Mouse (Mus musculus): ENCODE results near the gene Tmem128.

Gene Tmem128

GRCm38 (mm10) chr5:38277936-38278600, 18.1 kb downstream of the Tmem128 start:
- DNase-seq = no peak

GRCm38 (mm10) chr5:38280075-38280474, 20.1 kb downstream of the Tmem128 start:
- no peak for DNase-seq

GRCm38 (mm10) chr5:38285724-38286123, 25.7 kb downstream of the Tmem128 start:
- no peak for DNase-seq

- DNase-seq = no peak
Observed at GRCm38 (mm10) chr5:38288476-38288875, 28.5 kb downstream of the Tmem128 start.

GRCm38 (mm10) chr5:38301761-38302411, 41.9 kb downstream of the Tmem128 start:
- DNase-seq = no peak

GRCm38 (mm10) chr5:38302651-38303050, 42.7 kb downstream of the Tmem128 start:
- DNase-seq = no peak

GRCm38 (mm10) chr5:38305241-38305640, 45.3 kb downstream of the Tmem128 start:
- DNase-seq = no peak

GRCm38 (mm10) chr5:38307255-38308101, 47.5 kb downstream of the Tmem128 start:
- peak; percentile 94 for DNase-seq

- peak; percentile 80 for DNase-seq
Observed at GRCm38 (mm10) chr5:38308873-38309272, 48.9 kb downstream of the Tmem128 start.

GRCm38 (mm10) chr5:38309795-38310194, 49.8 kb downstream of the Tmem128 start:
- DNase-seq = no peak
